Mouse (Mus musculus): ENCODE results near the gene Slc1a2. TPM values are rescaled to one million over a fixed set of nuclear protein-coding genes. Genes with fewer than 3 reads are reported as not detected.

Slc1a2 gene
- polyA plus RNA-seq (2012; rRNA removed), result 0.11 and 0.41 TPM in 2 replicates

- no peak for DNase-seq (ENCODE audit: low read depth)
Measured at GRCm38 (mm10) chr2:102658163-102658660, at the start of gene Slc1a2. TSS of gene Slc1a2 (plus strand) at chr2:102658659.

GRCm38 (mm10) chr2:102610485-102610884, 48.0 kb upstream of the Slc1a2 start:
- DNase-seq (ENCODE audit: low read depth), result no peak

GRCm38 (mm10) chr2:102616637-102617036, 41.8 kb upstream of the Slc1a2 start:
- DNase-seq (ENCODE audit: low read depth), result no peak

- DNase-seq (ENCODE audit: low read depth), result no peak
Measured at GRCm38 (mm10) chr2:102620744-102621429, 37.6 kb upstream of the Slc1a2 start.

GRCm38 (mm10) chr2:102622176-102622575, 36.3 kb upstream of the Slc1a2 start:
- no peak for DNase-seq (ENCODE audit: low read depth)

- DNase-seq (ENCODE audit: low read depth), result no peak
Measured at GRCm38 (mm10) chr2:102622943-102623342, 35.5 kb upstream of the Slc1a2 start.

- DNase-seq (ENCODE audit: low read depth), result peak; percentile 22
Measured at GRCm38 (mm10) chr2:102624538-102624937, 33.9 kb upstream of the Slc1a2 start.

- DNase-seq (ENCODE audit: low read depth), result no peak
Measured at GRCm38 (mm10) chr2:102632361-102632760, 26.1 kb upstream of the Slc1a2 start.

GRCm38 (mm10) chr2:102634010-102634409, 24.4 kb upstream of the Slc1a2 start:
- no peak for DNase-seq (ENCODE audit: low read depth)

GRCm38 (mm10) chr2:102635523-102636060, 22.9 kb upstream of the Slc1a2 start:
- DNase-seq (ENCODE audit: low read depth), result no peak

GRCm38 (mm10) chr2:102636116-102636600, 22.3 kb upstream of the Slc1a2 start:
- no peak for DNase-seq (ENCODE audit: low read depth)

GRCm38 (mm10) chr2:102638140-102638539, 20.3 kb upstream of the Slc1a2 start:
- no peak for DNase-seq (ENCODE audit: low read depth)

- no peak for DNase-seq (ENCODE audit: low read depth)
Measured at GRCm38 (mm10) chr2:102638690-102639089, 19.8 kb upstream of the Slc1a2 start.

- DNase-seq (ENCODE audit: low read depth), result no peak
Measured at GRCm38 (mm10) chr2:102648845-102649500, 9.5 kb upstream of the Slc1a2 start.

GRCm38 (mm10) chr2:102650322-102650721, 8.1 kb upstream of the Slc1a2 start:
- no peak for DNase-seq (ENCODE audit: low read depth)

- no peak for DNase-seq (ENCODE audit: low read depth)
Measured at GRCm38 (mm10) chr2:102655966-102656725, 2.3 kb upstream of the Slc1a2 start.

GRCm38 (mm10) chr2:102657726-102658125, 733 bp upstream of the Slc1a2 start:
- no peak for DNase-seq (ENCODE audit: low read depth)

GRCm38 (mm10) chr2:102658661-102659520, 432 bp downstream of the Slc1a2 start:
- no peak for DNase-seq (ENCODE audit: low read depth)

- DNase-seq (ENCODE audit: low read depth), result no peak
Measured at GRCm38 (mm10) chr2:102659521-102659830, 1.0 kb downstream of the Slc1a2 start.

GRCm38 (mm10) chr2:102661052-102661451, 2.6 kb downstream of the Slc1a2 start:
- DNase-seq (ENCODE audit: low read depth), result no peak

GRCm38 (mm10) chr2:102662911-102663310, 4.5 kb downstream of the Slc1a2 start:
- DNase-seq (ENCODE audit: low read depth), result no peak
